Mouse (Mus musculus) forebrain, embryonic 15.5 days (tissue): Measurements from ENCODE around the gene Spata45. TPM values are rescaled to one million over a fixed set of nuclear protein-coding genes. Genes with fewer than 3 reads are reported as not detected.
A peak's percentile ranks its signal among the peaks of the same experiment; 100 is the strongest.
"Not testable (repeated sequence)": the region's sequence is repeated elsewhere in the genome, so short reads cannot be mapped to it uniquely, and the experiment has no call there.

Experiments
- ATAC-seq: fragments of 200-750 bp; cut with Nextera tagmentation; replicated peaks from 2 replicates; pipeline ENCODE4 v1.8.0; 2017; ENCODE audit warnings: mild to moderate bottlenecking, moderate TSS enrichment, moderate library complexity
- H3K27ac ChIP-seq: fragments of 300-500 bp; sonication (generic); replicated peaks from 2 replicates; pipeline ENCODE4 v1.5.1; 2015; ENCODE audit warnings: mild to moderate bottlenecking, inconsistent platforms
- H3K27me3 ChIP-seq: fragments of 300-500 bp; sonication (generic); 2 replicates; pipeline ENCODE4 v1.6.1; 2015; ENCODE audit warnings: inconsistent platforms
- H3K36me3 ChIP-seq: fragments of 300-500 bp; sonication (generic); 2 replicates; pipeline ENCODE4 v1.6.1; 2015; ENCODE audit warnings: mild to moderate bottlenecking, inconsistent platforms
- H3K4me1 ChIP-seq: fragments of 300-500 bp; sonication (generic); 2 replicates; pipeline ENCODE4 v1.6.1; 2015; ENCODE audit warnings: inconsistent platforms
- H3K4me2 ChIP-seq: fragments of 300-500 bp; sonication (generic); replicated peaks from 2 replicates; pipeline ENCODE4 v1.6.1; 2015; ENCODE audit warnings: mild to moderate bottlenecking, inconsistent platforms
- H3K4me3 ChIP-seq: fragments of 300-500 bp; sonication (generic); 2 replicates; pipeline ENCODE4 v1.5.1; 2015; ENCODE audit warnings: mild to moderate bottlenecking, inconsistent platforms
- H3K9ac ChIP-seq: fragments of 300-500 bp; sonication (generic); replicated peaks from 2 replicates; pipeline ENCODE4 v1.6.1; 2015; ENCODE audit warnings: mild to moderate bottlenecking, inconsistent platforms
- H3K9me3 ChIP-seq: fragments of 300-500 bp; sonication (generic); 2 replicates; pipeline ENCODE4 v1.6.1; 2016; ENCODE audit warnings: inconsistent platforms
- WGBS: fragments of 180-500 bp; shearing (Covaris S2); methylation state at CpG from one replicate; pipeline ENCODE4 v1.1.7; 2015; ENCODE audit warnings: mixed read lengths; 5-methylcytosine and 5-hydroxymethylcytosine counted together
- polyA plus RNA-seq: library from polyadenylated mRNA; unstranded; fragments of >200 nt; fragmentation: Nextera tagmentation; extraction: Ambion mirVana; gene quantifications from 2 replicates; pipeline ENCODE4 v1.2.1, GENCODE M21; 2015

The Spata45 gene
- polyA plus RNA-seq, 1 experiment from 2014 or later: not detected

DNA sequence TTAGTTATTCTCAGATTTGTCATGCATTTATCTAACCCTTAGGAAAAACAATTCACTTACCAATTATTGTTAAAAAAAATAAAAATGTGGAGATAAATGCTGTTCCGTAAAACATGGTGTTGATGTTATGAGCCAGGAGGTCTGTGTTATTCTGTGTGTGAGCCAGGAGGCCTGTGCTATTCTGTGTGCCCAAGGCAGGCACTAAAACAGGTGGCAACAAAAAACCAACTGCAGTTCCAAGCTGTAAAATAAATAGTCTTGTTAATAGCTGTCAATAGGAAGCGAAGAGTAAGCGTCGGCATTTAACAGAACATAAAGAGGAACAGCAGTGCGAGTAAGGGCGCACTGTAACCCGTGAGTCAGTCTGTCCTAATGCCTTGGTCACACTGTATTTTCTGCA lies 15.4 kb upstream of the Spata45 start:
- H3K36me3 ChIP-seq: peaks cover 5% of the 10 kb centered on the region
- H3K4me3 ChIP-seq: no peak overlapping the region
- H3K9ac ChIP-seq: no peak overlapping the region
- no peaks in the 10 kb centered on the region for H3K27me3 ChIP-seq
- H3K4me2 ChIP-seq: no peak overlapping the region
- 70% methylated on average over 7 of the region's 7 CpGs for WGBS
- peaks cover 24% of the 10 kb centered on the region for H3K4me1 ChIP-seq
- no peaks in the 10 kb centered on the region for H3K9me3 ChIP-seq
- no peak for ATAC-seq
- 0 out of 2 replicates have a peak overlapping the region, but pooled peaks have one; percentile 35 for H3K27ac ChIP-seq

DNA sequence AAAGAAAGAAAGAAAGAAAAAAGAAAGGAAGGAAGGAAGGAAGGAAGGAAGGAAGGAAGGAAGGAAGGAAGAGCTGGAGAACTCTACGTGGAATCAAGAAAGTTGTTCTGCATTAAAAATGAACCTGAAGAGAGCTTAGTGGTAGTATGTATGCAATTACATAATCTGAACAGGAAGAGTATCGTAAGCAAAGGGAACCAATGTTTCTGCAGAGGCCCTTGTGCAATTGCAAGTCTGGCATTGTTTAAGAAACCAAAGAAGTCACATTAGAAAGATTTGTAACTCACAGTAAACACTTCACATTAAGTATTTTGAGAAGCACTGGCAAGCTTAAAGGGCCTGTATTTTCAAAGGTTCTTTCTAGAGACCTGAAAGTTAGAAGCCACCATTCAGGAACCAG lies 13.3 kb upstream of the Spata45 start:
- H3K4me3 ChIP-seq: no peak overlapping the region

DNA sequence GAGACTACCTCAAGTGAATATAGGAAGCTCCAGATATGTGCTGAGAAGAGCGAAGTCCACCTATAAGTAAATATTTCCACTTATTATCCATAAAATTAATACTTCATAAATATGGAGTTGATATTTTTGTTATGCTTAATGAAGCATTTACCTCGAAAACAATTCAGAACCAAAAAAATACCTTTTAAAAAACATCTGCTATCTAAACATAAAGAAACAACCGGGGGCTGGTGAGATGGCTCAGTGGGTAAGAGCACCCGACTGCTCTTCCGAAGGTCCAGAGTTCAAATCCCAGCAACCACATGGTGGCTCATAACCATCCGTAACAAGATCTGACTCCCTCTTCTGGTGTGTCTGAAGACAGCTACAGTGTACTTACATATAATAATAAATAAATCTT lies 12.6 kb upstream of the Spata45 start:
- not testable (repeated sequence) for H3K27ac ChIP-seq, ATAC-seq, H3K9me3 ChIP-seq, H3K4me3 ChIP-seq, H3K9ac ChIP-seq, H3K4me2 ChIP-seq, H3K36me3 ChIP-seq, H3K27me3 ChIP-seq
- H3K4me1 ChIP-seq: peaks cover 31% of the 10 kb centered on the region
- WGBS: 90% methylated on average over 6 of the region's 6 CpGs

More for the DNA sequence above, 13.3 kb upstream of the Spata45 start:
- Histone ChIP-seq H3K9me3 (no peaks in the 10 kb centered on the region), H3K4me2 (no peak overlapping the region), H3K27ac (no peak overlapping the region), H3K9ac (no peak overlapping the region), H3K27me3 (no peaks in the 10 kb centered on the region), H3K36me3 (peaks cover 3% of the 10 kb centered on the region; the same call in 1 of the 2 replicates), H3K4me1 (peaks cover 31% of the 10 kb centered on the region)
- ATAC-seq: no peak
- WGBS: 91% methylated on average over 2 of the region's 2 CpGs

DNA sequence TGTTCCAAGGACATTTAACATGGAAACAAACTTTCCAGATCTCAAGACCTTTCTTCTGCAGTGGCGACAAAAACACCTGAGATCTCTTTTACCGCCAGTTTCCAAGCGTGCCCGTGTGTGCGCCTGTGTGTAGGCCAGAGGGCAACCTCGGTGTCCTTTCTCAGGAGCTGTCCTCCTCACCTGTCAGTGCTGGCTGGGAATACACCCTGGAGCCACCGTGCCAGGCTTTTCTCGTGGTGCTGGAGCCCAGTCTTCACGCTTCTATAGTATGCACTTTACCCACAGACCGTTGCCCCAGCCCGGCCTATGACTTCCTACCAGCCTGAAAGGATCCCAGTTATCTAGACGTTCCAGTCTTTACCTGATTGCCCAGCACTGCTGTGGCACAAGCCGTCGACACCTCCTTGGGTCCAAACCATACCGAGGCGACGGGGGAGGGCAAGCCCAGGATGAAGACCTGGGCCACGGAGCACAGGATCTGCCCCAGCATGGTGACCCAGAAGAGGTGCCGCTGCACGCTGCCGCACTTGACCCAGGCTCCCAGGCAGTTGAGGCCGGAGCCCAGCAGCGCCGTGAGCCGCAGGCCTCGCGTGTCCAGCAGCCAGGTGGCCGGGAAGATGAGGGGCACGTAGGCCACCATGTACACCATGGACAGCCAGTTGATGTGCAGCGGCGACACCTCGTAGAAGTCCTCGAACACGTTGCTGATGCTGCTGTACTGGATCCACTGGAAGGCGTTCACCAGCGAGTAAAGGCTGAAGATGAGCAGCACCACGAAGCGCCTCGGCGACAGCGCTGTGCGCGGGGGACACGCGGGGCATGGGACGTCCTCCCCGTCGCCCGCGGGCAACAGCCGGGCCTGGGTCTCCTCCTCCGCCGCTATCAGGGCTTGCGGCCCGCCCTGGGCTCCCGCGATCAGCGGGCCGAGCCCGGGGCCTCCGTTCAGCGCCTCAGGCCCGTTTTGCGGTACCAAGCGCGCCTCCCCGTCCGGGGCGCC lies 11.1 kb upstream of the Spata45 start:
- 1% methylated on average over 69 of the region's 69 CpGs for WGBS
- Histone ChIP-seq H3K4me3 (peak overlapping the region; percentile 87), H3K4me1 (peaks cover 31% of the 10 kb centered on the region), H3K4me2 (peak overlapping the region; percentile 97), H3K27me3 (no peaks in the 10 kb centered on the region), H3K9ac (peak overlapping the region; percentile 83), H3K27ac (peak overlapping the region; percentile 89), H3K36me3 (peaks cover 3% of the 10 kb centered on the region; the same call in 1 of the 2 replicates), H3K9me3 (no peaks in the 10 kb centered on the region)
- ATAC-seq: peak; percentile 63

DNA sequence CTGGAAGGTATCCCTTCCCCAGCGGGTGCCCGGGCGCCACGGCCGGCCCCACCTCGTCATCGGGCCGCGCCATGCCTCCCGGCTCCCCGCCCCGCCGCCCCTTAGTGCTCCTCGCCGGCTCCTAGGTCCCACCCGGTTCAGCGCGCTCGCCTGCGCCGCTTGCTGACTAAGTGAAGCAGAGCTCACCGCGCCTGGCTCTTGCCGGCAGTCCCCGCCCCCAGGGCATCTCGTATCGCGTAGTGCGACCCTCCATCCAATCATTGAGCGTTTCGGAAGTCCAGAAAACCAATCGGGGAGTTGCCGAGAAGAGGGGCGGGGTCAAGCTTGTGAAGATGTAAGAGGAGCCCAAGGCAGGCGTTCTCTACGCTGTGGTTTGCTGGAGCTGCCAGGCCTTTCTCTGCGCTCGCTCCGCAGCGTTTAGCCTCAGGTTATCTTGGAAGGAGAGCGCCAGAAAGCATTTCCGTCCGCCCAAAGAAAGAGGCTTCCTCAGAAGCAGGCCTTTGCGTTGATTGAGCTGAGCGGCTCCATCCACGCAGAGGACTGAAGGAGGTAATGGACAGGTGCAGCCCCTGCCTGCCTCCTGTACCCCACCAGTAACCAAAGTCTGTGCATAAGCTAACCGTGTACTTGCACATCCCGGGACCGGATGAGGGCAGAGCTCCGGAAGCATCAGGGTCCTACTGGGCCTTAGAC lies 10.3 kb upstream of the Spata45 start, which contains the start of gene Flvcr1:
TSS of gene Flvcr1 (minus strand) at position 138 of the 693 bp plus-strand sequence.
- Histone ChIP-seq H3K9ac (peak within 1 kb of the TSS; percentile 83), H3K27me3 (no peaks in the 10 kb centered on the region), H3K4me3 (peak within 1 kb of the TSS; percentile 87), H3K4me2 (peak within 1 kb of the TSS; percentile 97), H3K36me3 (peaks cover 3% of the 10 kb centered on the region; the same call in 1 of the 2 replicates), H3K4me1 (peaks cover 26% of the 10 kb centered on the region), H3K27ac (peak within 1 kb of the TSS; percentile 89), H3K9me3 (no peaks in the 10 kb centered on the region)
- under 1% methylated on average over 50 of the region's 50 CpGs for WGBS
- peak; percentile 99 for ATAC-seq

DNA sequence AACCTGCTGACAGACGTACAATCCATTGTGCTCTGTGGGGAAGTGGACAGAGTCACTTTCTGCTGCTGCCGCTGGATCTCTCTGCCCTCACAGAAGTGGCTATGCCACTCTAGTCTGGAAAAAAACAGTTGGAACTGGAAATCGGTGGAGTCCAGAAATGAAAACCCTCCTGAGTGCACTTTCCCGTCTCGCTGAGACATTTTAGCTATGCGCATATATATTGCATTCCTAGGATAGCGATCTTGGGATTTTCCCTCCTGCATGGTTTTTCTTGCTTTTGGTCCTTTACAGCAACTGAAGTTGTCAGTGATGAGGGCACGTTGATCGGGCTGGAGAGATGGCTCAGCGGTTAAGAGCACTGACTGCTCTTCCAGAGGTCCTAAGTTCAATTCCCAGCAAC lies 6.3 kb upstream of the Spata45 start:
- no peak overlapping the region for H3K27ac ChIP-seq
- H3K4me1 ChIP-seq: peaks cover 10% of the 10 kb centered on the region
- H3K36me3 ChIP-seq: no peaks in the 10 kb centered on the region
- no peak overlapping the region for H3K9ac ChIP-seq
- no peak overlapping the region for H3K4me3 ChIP-seq
- no peaks in the 10 kb centered on the region for H3K27me3 ChIP-seq
- H3K4me2 ChIP-seq: no peak overlapping the region
- no peaks in the 10 kb centered on the region for H3K9me3 ChIP-seq
- WGBS: 62% methylated on average over 10 of the region's 10 CpGs
- ATAC-seq: no peak

DNA sequence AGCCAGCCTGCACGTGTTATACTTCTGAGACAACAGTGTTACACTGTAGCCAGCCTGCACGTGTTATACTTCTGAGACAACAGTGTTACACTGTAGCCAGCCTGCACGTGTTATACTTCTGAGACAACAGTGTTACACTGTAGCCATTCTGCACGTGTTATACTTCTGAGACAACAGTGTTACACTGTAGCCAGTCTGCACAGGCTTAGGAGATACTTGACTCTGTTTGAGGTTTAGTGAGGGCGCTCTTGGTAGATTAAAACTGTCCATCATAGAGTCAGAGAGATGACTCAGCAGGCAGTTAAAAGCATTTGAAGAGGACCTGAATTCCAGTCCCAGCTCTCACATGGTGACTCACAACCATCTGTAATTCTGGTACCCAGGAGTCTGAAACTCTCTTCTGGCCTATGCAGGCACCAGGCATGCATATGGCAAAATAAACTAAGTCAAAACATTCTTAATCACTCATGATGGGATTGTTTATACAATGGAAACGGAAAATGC lies 5.5 kb upstream of the Spata45 start:
- 80% methylated on average over 6 of the region's 6 CpGs for WGBS
- H3K4me3 ChIP-seq, H3K27me3 ChIP-seq, ATAC-seq, H3K4me1 ChIP-seq, H3K36me3 ChIP-seq, H3K27ac ChIP-seq, H3K9me3 ChIP-seq, H3K4me2 ChIP-seq, H3K9ac ChIP-seq: not testable (repeated sequence)

DNA sequence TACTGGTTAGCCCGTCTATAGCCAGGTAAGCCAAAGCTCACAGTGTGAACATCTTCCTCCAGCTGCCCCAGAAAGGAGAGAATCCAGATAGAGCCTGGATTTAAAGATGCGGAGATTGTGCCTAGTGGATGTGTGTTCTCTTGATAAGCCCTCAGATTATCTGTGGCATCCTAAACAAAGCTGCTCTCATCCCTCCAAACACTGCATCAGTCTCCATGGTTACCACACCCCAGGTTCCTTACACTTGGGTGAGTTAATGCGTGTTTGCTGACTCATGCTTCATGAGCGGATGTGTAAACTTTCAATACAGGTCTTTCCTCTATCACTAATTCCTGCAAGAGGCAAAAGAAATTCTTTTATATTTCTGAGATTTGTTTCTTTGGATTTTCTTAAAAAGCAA lies 790 bp upstream of the Spata45 start:
- H3K36me3 ChIP-seq: no peaks in the 10 kb centered on the region
- H3K27me3 ChIP-seq: no peaks in the 10 kb centered on the region
- no peak for ATAC-seq
- H3K9ac ChIP-seq: no peak overlapping the region
- 23% methylated on average over 4 of the region's 4 CpGs for WGBS
- no peak overlapping the region for H3K4me2 ChIP-seq
- H3K9me3 ChIP-seq: no peaks in the 10 kb centered on the region
- H3K27ac ChIP-seq: no peak overlapping the region
- H3K4me3 ChIP-seq: no peak overlapping the region
- H3K4me1 ChIP-seq: no peaks in the 10 kb centered on the region

DNA sequence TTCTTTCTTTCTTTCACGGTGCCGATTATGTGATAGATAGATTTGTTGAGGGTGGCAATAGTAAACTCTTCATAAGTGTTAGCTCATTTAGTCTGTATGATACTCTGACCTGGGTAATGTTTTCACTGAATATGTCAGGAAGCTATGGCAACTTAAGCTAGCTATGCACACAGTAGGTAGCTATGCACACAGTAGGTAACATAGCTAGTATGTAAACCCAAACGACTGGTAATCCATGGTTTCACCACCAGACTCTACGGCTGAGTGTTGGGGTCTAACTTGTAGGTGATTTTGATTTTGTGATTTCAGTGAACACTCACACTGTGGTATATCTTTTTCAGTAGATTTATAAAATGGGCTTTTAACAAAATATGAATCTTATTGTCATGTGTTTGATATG lies 1.6 kb downstream of the Spata45 start:
- H3K36me3 ChIP-seq: no peaks in the 10 kb centered on the region
- no peak for ATAC-seq
- H3K9me3 ChIP-seq: no peaks in the 10 kb centered on the region
- no peak overlapping the region for H3K4me3 ChIP-seq
- 96% methylated on average over 4 of the region's 4 CpGs for WGBS
- no peak overlapping the region for H3K27ac ChIP-seq
- no peak overlapping the region for H3K9ac ChIP-seq
- H3K4me1 ChIP-seq: no peaks in the 10 kb centered on the region
- H3K4me2 ChIP-seq: no peak overlapping the region
- no peaks in the 10 kb centered on the region for H3K27me3 ChIP-seq

DNA sequence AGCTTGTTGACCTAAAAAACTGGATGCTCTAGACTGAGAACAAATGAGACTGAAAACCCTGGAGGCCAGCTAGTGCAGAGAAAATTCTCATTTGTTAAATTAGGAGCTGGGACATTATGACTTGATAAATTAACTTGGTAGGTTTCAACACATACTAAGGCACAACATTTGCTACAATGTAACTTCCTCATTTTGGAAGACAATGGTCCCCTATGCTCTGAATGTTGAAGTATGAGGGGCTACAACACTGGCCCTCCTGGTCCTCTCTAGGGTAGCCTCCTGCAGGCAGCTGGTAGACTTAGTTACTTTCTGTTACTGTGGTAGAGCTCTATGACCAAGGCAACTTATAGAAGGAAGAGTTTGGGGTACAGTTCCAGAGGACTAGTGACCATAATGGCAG lies 4.9 kb downstream of the Spata45 start:
- no peak overlapping the region for H3K9ac ChIP-seq
- ATAC-seq: no peak
- no peaks in the 10 kb centered on the region for H3K9me3 ChIP-seq

DNA sequence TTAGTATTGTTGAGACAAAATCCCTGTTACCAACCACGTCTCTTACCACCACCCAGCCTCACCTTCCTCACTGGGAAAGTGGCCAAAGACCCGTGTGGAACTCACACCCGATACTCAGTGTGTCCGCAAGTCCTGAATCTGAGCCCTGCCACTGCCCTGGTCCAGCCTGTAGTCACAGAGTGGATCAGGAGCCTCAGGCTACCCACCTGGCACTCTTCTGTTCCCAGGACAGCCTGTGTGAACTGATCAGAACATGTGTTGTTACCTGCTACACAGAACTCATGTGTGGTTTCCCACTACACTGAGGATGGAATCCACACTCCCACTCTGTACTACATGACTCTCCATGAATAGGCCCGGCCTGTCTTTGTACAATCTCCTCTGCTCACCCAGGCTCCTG lies 5.7 kb downstream of the Spata45 start:
- Histone ChIP-seq H3K9me3 (no peaks in the 10 kb centered on the region), H3K4me2 (no peak overlapping the region), H3K36me3 (no peaks in the 10 kb centered on the region), H3K27me3 (no peaks in the 10 kb centered on the region), H3K4me1 (no peaks in the 10 kb centered on the region), H3K27ac (no peak overlapping the region), H3K4me3 (no peak overlapping the region), H3K9ac (no peak overlapping the region)
- no peak for ATAC-seq
- WGBS: 84% methylated on average over 5 of the region's 5 CpGs

More for the DNA sequence above, 4.9 kb downstream of the Spata45 start:
- Histone ChIP-seq H3K4me3 (no peak overlapping the region), H3K27me3 (no peaks in the 10 kb centered on the region), H3K27ac (no peak overlapping the region), H3K4me1 (no peaks in the 10 kb centered on the region), H3K36me3 (no peaks in the 10 kb centered on the region), H3K4me2 (no peak overlapping the region)

DNA sequence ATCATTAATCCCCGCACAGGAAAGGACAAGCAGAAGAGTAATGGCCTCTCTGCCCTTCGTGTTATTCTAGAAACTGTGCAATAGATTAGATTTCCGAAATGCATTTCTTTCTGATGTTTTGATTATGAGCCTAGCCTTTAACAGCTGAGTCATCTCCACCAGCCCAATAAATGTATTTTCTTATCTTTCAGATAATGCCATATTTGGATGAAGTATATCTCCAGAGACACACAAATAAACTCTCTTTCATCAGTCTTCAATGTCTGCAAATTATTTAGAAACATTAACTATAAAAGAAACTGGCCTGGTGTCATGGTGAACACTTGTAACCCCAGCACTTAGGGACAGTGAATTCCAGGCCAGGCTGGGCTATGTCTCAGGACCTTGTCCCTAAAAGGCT lies 6.2 kb downstream of the Spata45 start:
- no peak overlapping the region for H3K27ac ChIP-seq
- no peak for ATAC-seq
- H3K9me3 ChIP-seq: no peaks in the 10 kb centered on the region
- H3K4me3 ChIP-seq: no peak overlapping the region
- no peaks in the 10 kb centered on the region for H3K27me3 ChIP-seq
- H3K4me1 ChIP-seq: no peaks in the 10 kb centered on the region
- no peaks in the 10 kb centered on the region for H3K36me3 ChIP-seq
- 90% methylated on average over 3 of the region's 3 CpGs for WGBS
- no peak overlapping the region for H3K4me2 ChIP-seq
- no peak overlapping the region for H3K9ac ChIP-seq
